ENCODE assay signal across 43 mouse cellular contexts in the genomic region with DNA sequence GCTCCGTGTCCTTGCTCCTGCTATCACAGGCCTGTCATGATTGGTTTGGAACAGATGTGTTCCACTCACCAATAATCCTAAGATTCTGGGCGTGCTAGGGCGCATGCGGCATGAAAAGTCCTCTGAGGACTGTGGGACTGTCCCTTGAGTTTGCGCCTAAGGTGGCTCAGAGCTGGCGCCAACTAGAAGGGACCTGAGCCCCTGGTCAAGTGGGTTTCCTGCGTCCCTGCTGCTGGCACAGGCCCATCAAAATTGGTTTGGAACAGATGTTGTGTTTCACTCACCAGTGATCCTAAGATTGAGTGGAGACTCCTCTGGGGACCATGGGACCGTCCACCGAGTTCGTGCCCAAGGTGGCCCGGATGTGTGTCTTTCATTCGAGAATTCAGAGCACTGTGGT. TPM values are rescaled to one million over a fixed set of nuclear protein-coding genes. Genes with fewer than 3 reads are reported as not detected.
"Had no signal": no experiment of that assay in that cellular context is flagged by ENCODE, and none has a peak within 500 bp of the region (broad histone marks: within the 10 kb centered on the region; RNA-seq: fewer than 3 reads in every experiment).

No protein-coding gene starts in this region.

- H3K9me3 ChIP-seq: limb, embryonic 10.5 days; limb, embryonic 12.5 days; limb, embryonic 13.5 days; limb, embryonic 15.5 days; liver, embryonic 12.5 days; liver, embryonic 13.5 days; liver, embryonic 15.5 days; lung, embryonic 15.5 days; megakaryocyte, embryonic 14.5 days; midbrain, embryonic 12.5 days; midbrain, embryonic 13.5 days; midbrain, embryonic 15.5 days had no signal

- H3K9ac ChIP-seq: limb, embryonic 12.5 days; limb, embryonic 13.5 days; limb, embryonic 15.5 days; liver, embryonic 12.5 days; liver, embryonic 13.5 days; liver, embryonic 14.5 days; liver, embryonic 15.5 days; liver, postnatal 0 days; lung, embryonic 14.5 days; lung, embryonic 15.5 days; midbrain, embryonic 12.5 days; midbrain, embryonic 13.5 days; midbrain, embryonic 15.5 days had no signal

- DNase-seq: left cerebral cortex, postnatal 4 days; liver; liver, embryonic 13.5 days; liver, postnatal 0 days; lung, adult 18-20 months; lung, adult 2 months; lung, embryonic 14.5 days; lung, postnatal 10 days; lung, postnatal 14 days; lung, postnatal 36 days; lung, postnatal 4 days; midbrain, embryonic 14.5 days had no signal

- H3K27ac ChIP-seq: limb, embryonic 10.5 days; limb, embryonic 12.5 days; limb, embryonic 13.5 days; limb, embryonic 15.5 days; liver, embryonic 12.5 days; liver, embryonic 13.5 days; liver, embryonic 14.5 days; liver, embryonic 15.5 days; lung, embryonic 15.5 days; macrophage; midbrain, embryonic 10.5 days; midbrain, embryonic 12.5 days; midbrain, embryonic 13.5 days; midbrain, embryonic 15.5 days had no signal

- H3K4me3 ChIP-seq: limb, embryonic 10.5 days; limb, embryonic 12.5 days; limb, embryonic 13.5 days; limb, embryonic 15.5 days; liver, embryonic 12.5 days; liver, embryonic 13.5 days; liver, embryonic 15.5 days; lung, embryonic 15.5 days; megakaryocyte, embryonic 14.5 days; midbrain, embryonic 10.5 days; midbrain, embryonic 12.5 days; midbrain, embryonic 13.5 days; midbrain, embryonic 15.5 days; myocyte had no signal

- H3K27me3 ChIP-seq: limb, embryonic 12.5 days; limb, embryonic 13.5 days; limb, embryonic 15.5 days; liver, embryonic 12.5 days; liver, embryonic 13.5 days; liver, embryonic 15.5 days; lung, embryonic 15.5 days; megakaryocyte, embryonic 14.5 days; midbrain, embryonic 12.5 days; midbrain, embryonic 13.5 days; midbrain, embryonic 15.5 days had no signal

- H3K36me3 ChIP-seq: limb, embryonic 10.5 days; limb, embryonic 12.5 days; limb, embryonic 13.5 days; limb, embryonic 15.5 days; liver, embryonic 12.5 days; liver, embryonic 13.5 days; liver, embryonic 15.5 days; lung, embryonic 15.5 days; midbrain, embryonic 10.5 days; midbrain, embryonic 12.5 days; midbrain, embryonic 13.5 days; midbrain, embryonic 15.5 days had no signal

- H3K4me2 ChIP-seq: limb, embryonic 12.5 days; limb, embryonic 13.5 days; limb, embryonic 15.5 days; liver, embryonic 11.5 days; liver, embryonic 12.5 days; liver, embryonic 13.5 days; liver, embryonic 15.5 days; lung, embryonic 14.5 days; lung, embryonic 15.5 days; midbrain, embryonic 11.5 days; midbrain, embryonic 12.5 days; midbrain, embryonic 13.5 days; midbrain, embryonic 15.5 days had no signal

- H3K4me1 ChIP-seq: limb, embryonic 10.5 days; limb, embryonic 12.5 days; limb, embryonic 13.5 days; limb, embryonic 15.5 days; liver, embryonic 12.5 days; liver, embryonic 13.5 days; liver, embryonic 15.5 days; lung, embryonic 15.5 days; megakaryocyte, embryonic 14.5 days; midbrain, embryonic 10.5 days; midbrain, embryonic 12.5 days; midbrain, embryonic 13.5 days; midbrain, embryonic 15.5 days had no signal

RNA-seq across cellular contexts. Expression of gene Mmp13, which starts 17.6 kb away (rescaled TPM):
- total RNA-seq: left cerebral cortex, postnatal 25 days; left cerebral cortex, postnatal 36 days; megakaryocyte progenitor cell, adult 5-6 weeks; megakaryocyte-erythroid progenitor cell, adult 5-6 weeks; midbrain, postnatal 0 days; monocyte, adult 5-6 weeks had no signal
- polyA plus RNA-seq: limb, embryonic 10.5 days; limb, embryonic 11.5 days; limb, embryonic 12.5 days; limb, embryonic 13.5 days; liver, embryonic 11.5 days; liver, embryonic 12.5 days; lung, embryonic 14.5 days; midbrain, embryonic 10.5 days; midbrain, embryonic 11.5 days; midbrain, embryonic 12.5 days; midbrain, embryonic 13.5 days; midbrain, embryonic 14.5 days; midbrain, embryonic 15.5 days; neural tube, embryonic 11.5 days had no signal

RNA-seq across cellular contexts. Expression of gene Mmp12, which starts 54.3 kb away (rescaled TPM):
- total RNA-seq: left cerebral cortex, postnatal 10 days; left cerebral cortex, postnatal 14 days; left cerebral cortex, postnatal 25 days; left cerebral cortex, postnatal 36 days; left cerebral cortex, postnatal 4 days; megakaryocyte progenitor cell, adult 5-6 weeks; megakaryocyte-erythroid progenitor cell, adult 5-6 weeks; midbrain, postnatal 0 days had no signal
- polyA plus RNA-seq: limb, embryonic 10.5 days; limb, embryonic 11.5 days; limb, embryonic 12.5 days; limb, embryonic 13.5 days; limb, embryonic 14.5 days; liver, embryonic 12.5 days; liver, embryonic 13.5 days; liver, embryonic 15.5 days; liver, embryonic 16.5 days; lung, embryonic 14.5 days; lung, embryonic 16.5 days; midbrain, embryonic 10.5 days; midbrain, embryonic 11.5 days; midbrain, embryonic 12.5 days; midbrain, embryonic 13.5 days; midbrain, embryonic 14.5 days; midbrain, embryonic 15.5 days; midbrain, embryonic 16.5 days; midbrain, postnatal 0 days; myocyte; neural tube, embryonic 11.5 days had no signal
